Mouse (Mus musculus) brain, embryonic 14.5 days (tissue): ENCODE data around the gene Olfr701. TPM values are rescaled to one million over a fixed set of nuclear protein-coding genes. Genes with fewer than 3 reads are reported as not detected.

ENCODE experiments used
- DNase-seq: peaks from one replicate; pipeline ENCODE4 v3.0.0-alpha.2; 2011; ENCODE audit warnings: low read depth
- CTCF ChIP-seq: fragments of 200-500 bp; IDR thresholded peaks from 2 replicates; pipeline ENCODE4 v1.5.1; 2012; ENCODE audit warnings: inconsistent platforms, mild to moderate bottlenecking, moderate library complexity, borderline replicate concordance; ENCODE audit not compliant: insufficient read depth, insufficient read length; ENCODE audit errors: extremely low read depth
- POLR2A ChIP-seq: fragments of 200-500 bp; IDR thresholded peaks from 2 replicates; pipeline ENCODE4 v1.6.1; 2012; ENCODE audit warnings: mild to moderate bottlenecking, inconsistent platforms, borderline replicate concordance; ENCODE audit not compliant: poor library complexity, insufficient read depth, insufficient read length, severe bottlenecking; ENCODE audit errors: extremely low read depth
- polyA plus RNA-seq: library from polyadenylated mRNA; depleted of rRNA; stranded (reverse); fragments of >200 nt; gene quantifications from 2 replicates; pipeline ENCODE4 v1.2.3, GENCODE M21; 2012; rRNA removed

Gene Olfr701
- polyA plus RNA-seq, result not detected in 2 replicates

DNA sequence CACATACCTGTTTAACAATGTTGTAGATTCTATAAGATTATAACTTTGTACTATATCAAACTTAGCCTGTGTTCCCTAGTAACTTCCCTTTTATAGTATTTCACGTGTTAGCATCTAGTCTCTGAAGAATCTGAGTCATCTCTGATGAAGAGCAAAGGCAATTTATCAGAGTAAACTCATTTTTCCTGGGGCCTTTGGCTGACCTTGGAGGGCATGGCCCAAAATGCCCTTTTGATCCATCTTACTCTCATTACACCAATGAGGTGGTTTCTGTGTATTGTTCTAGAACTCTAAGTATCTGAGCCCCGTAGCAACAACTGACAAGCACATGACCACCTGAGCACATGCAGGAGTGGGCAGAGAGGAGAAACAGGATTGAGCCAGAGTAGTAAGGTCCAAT, at the start of gene Olfr701:
Olfr701 (plus strand) TSS at position 301 of the 400 bp plus-strand sequence.
- TF ChIP-seq CTCF (no peak), POLR2A (no peak)
- no peak for DNase-seq

DNA sequence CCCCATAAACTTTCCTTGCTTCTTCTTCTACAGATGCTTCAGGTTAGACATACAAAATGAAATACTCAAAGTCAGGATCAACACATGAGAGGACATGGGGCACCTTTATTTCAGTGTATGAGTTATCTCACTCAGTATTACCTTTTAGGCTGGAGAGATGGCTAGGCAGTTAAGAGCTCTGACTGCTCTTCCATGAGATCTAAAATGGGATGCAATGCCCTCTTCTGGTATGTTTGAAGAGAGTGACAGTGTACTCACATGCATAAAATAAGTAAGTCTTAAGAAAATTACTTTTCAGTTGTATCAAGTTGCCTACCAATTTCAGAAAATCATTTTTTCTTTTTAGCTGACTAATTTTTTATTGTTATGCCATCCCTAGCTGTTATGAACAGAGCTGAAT, 25.6 kb upstream of the Olfr701 start:
- DNase-seq, result no peak
- no peak for TF ChIP-seq POLR2A
- no peak for TF ChIP-seq CTCF

DNA sequence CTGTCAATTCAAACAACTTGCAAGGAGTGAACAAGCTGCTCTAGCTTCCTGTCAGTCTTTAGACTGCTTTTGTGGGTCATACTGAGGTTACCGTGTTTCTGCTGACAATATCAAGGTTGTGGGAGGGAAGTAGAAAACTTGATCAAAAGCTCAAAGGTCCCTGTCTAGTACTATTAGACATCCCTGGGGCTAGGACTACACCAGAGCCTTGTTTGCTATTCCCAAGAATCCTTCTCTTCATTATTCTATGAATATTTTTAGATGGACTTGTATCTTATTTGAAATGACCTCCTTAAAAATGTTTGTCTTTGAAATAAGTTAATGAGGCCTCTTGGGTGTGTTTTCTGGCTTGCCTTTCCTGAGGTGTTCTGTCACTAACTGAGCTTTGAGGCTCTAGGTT, 20.8 kb upstream of the Olfr701 start, which contains the start of gene Olfr699:
Olfr699 (minus strand) TSS at position 101 of the 400 bp plus-strand sequence.
- DNase-seq, result no peak
- TF ChIP-seq POLR2A (no peak), CTCF (no peak)

DNA sequence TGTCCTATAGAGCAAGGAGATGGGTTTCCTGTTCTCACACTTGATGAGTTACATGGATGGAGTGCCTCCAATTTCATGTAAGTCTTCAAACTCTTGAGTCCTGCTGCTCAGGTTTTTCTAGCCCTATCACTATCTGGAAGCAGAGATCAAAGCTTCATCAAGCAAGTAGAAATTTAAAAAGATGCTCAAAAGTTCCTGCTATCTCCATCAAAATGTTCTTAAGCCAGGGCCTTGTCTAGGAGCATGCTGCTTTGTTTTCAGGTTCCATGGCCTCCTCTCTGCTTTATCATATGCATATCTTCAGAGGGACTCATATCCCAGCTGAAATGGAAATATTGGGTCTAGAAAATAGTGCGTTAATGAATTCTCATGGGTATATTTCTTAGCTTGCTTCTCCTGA, 5.2 kb upstream of the Olfr701 start, which contains the start of gene Olfr700:
Olfr700 (minus strand) TSS at position 101 of the 400 bp plus-strand sequence.
- DNase-seq, result no peak
- TF ChIP-seq POLR2A (no peak), CTCF (no peak)

DNA sequence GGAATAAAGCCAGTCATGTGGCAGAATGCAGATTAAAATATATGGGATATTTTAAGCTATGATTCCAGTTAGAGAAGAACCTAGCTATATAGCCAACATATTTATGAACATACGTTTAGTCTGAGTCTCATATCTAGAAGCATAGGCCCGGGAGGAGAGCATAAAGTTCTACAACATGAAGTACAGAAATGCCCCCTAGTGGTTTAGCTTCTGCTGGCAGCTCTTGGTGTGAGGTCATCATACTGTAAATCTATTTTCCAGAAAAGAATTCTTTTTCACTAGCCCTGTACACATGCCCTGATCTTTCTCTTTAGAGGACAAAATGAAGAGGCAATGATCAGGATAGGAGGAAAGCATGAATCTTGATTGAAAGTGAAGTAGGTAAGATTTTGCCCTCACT, 1.8 kb downstream of the Olfr701 start:
- peak; percentile 3; the same call in 1 of the 2 replicates for TF ChIP-seq CTCF
- TF ChIP-seq POLR2A, result no peak
- DNase-seq, result peak; percentile 1

DNA sequence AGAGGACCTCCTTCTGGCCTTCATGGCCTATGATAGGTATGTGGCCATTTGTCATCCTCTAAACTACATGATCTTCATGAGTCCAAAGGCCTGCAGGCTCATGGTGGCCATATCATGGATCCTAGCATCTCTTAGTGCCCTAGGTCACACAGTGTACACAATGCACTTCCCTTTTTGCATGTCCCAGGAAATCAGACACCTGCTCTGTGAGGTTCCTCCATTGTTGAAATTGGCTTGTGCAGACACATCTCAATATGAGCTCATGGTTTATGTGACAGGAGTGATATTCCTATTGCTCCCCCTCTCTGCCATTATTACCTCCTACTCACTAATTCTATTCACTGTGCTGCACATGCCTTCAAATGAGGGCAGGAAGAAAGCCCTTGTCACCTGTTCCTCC, 4.5 kb downstream of the Olfr701 start:
- TF ChIP-seq POLR2A (no peak), CTCF (no peak)
- no peak for DNase-seq

DNA sequence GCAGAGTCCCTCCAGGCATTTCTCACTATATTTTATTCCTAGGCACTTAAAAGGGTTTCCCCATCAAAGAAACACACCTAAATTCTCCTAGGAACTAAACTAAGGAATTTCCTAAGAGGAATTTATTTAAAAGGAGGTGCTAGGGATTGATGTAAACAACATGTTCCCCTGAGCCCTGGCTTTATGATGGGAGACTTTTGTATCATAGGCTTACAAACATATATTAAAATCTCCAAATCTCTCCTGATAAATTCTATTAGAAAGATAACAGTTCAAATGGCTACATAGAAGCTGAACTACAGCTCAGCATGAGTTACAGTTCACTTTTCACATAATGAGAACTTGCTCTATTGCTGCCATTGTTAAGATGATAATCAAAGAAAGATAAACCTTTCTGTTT, 19.9 kb downstream of the Olfr701 start, which contains the start of gene Olfr702:
Olfr702 (minus strand) TSS at position 101 of the 400 bp plus-strand sequence.
- no peak for TF ChIP-seq POLR2A
- no peak for TF ChIP-seq CTCF
- no peak for DNase-seq

DNA sequence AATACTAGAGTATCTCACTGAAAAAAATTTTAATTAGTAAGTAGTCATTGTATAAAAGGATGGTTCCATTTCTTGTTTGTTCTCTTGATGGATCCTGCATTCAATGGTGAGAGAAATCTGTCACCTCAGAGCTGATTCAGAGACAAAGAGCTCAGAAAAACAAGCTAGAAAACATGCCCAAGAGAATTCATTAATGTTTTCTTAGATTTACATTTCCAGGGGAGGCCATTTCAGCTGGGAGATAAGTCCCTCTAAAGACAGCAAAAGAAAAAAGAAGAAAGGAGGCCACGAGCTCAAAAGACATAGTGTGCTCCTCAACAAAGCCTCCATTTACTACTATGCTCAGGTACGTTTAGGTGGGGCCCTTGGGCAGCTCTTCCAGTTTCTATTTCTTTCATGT, 29.1 kb downstream of the Olfr701 start, which contains the start of gene Olfr703:
Olfr703 (plus strand) TSS at position 301 of the 400 bp plus-strand sequence.
- DNase-seq, result no peak

DNA sequence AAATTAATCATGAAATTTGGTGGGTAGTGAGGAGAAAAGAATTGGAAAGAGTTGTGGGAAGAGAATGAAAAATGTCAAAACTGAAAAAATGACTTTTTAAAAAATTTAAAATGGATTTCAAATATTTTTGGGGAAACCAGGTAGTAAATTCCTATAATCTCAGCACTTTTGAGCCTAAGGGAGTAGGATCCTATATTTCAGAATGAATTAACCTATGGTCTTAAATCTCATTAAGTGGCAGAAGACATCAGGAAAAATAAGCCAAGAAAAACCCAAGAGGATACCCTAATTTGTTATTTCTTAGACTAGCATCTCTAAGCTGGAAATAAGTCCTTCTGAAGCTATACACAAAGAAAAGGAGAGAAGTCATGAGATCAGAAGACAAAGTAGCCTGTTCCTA, 49.0 kb downstream of the Olfr701 start, which contains the start of gene Olfr704:
Olfr704 (plus strand) TSS at position 301 of the 400 bp plus-strand sequence.
- TF ChIP-seq POLR2A (no peak), CTCF (no peak)
- no peak for DNase-seq

More for the DNA sequence above, 29.1 kb downstream of the Olfr701 start, which contains the start of gene Olfr703:
- no peak for TF ChIP-seq POLR2A
- TF ChIP-seq CTCF, result no peak

Other genes with a start within 250 kb of the Olfr701 start
- 0.01 TPM in 1 of 2 replicates, not detected in the other for gene Olfr693, start 133.5 kb upstream of the Olfr701 start, polyA plus RNA-seq
- gene Olfr694, start 122.3 kb upstream of the Olfr701 start, polyA plus RNA-seq, result not detected in 2 replicates
- not detected in 2 replicates for gene Olfr695, start 97.7 kb upstream of the Olfr701 start, polyA plus RNA-seq
- gene Olfr697, start 71.7 kb upstream of the Olfr701 start, polyA plus RNA-seq, result not detected in 2 replicates
- not detected in 2 replicates for gene Olfr698, start 58.7 kb upstream of the Olfr701 start, polyA plus RNA-seq
- gene Olfr699, start 20.9 kb upstream of the Olfr701 start, polyA plus RNA-seq, result not detected in 2 replicates
- not detected in 2 replicates for gene Olfr700, start 5.3 kb upstream of the Olfr701 start, polyA plus RNA-seq
- gene Olfr702, start 19.8 kb downstream of the Olfr701 start, polyA plus RNA-seq, result not detected in 2 replicates
- not detected in 2 replicates for gene Olfr703, start 29.2 kb downstream of the Olfr701 start, polyA plus RNA-seq
- not detected in 2 replicates for gene Olfr704, start 49.1 kb downstream of the Olfr701 start, polyA plus RNA-seq
- gene Olfr705, start 62.8 kb downstream of the Olfr701 start, polyA plus RNA-seq, result not detected in 2 replicates
- not detected in 2 replicates for gene Olfr706, start 74.0 kb downstream of the Olfr701 start, polyA plus RNA-seq
- not detected in 2 replicates for gene Olfr707, start 87.1 kb downstream of the Olfr701 start, polyA plus RNA-seq
- gene Olfr1532-ps1, start 93.9 kb downstream of the Olfr701 start, polyA plus RNA-seq, result not detected in 2 replicates
- not detected in 2 replicates for gene Olfr709-ps1, start 118.1 kb downstream of the Olfr701 start, polyA plus RNA-seq
- not detected in 2 replicates for gene Olfr710, start 134.2 kb downstream of the Olfr701 start, polyA plus RNA-seq
- gene Olfr6, start 149.8 kb downstream of the Olfr701 start, polyA plus RNA-seq, result not detected in 2 replicates
- not detected in 2 replicates for gene Olfr711, start 161.3 kb downstream of the Olfr701 start, polyA plus RNA-seq
- gene Olfr2, start 191.9 kb downstream of the Olfr701 start, polyA plus RNA-seq, result not detected in 2 replicates
- gene Olfr713, start 217.0 kb downstream of the Olfr701 start, polyA plus RNA-seq, result not detected in 2 replicates